Mouse (Mus musculus) thymus, postnatal 4 days (tissue): Measurements from ENCODE around the gene Arpc1b.
"Not testable (repeated sequence)": the region's sequence is repeated elsewhere in the genome, so short reads cannot be mapped to it uniquely, and the experiment has no call there.

Source experiments
- DNase-seq: peaks from one replicate; pipeline ENCODE4 v3.0.0; 2021

Arpc1b gene

GRCm38 (mm10) chr5:145114606-145115473 is 825 bp downstream of the Arpc1b start:
- DNase-seq = peak; percentile 78

- DNase-seq = no peak
These were observed 1.7 kb downstream of the Arpc1b start for GRCm38 (mm10) chr5:145115736-145116135.

- peak; percentile 58 for DNase-seq
These were observed 2.3 kb downstream of the Arpc1b start for GRCm38 (mm10) chr5:145116316-145116715.

GRCm38 (mm10) chr5:145116916-145117315 is 2.9 kb downstream of the Arpc1b start:
- DNase-seq = peak; percentile 86

- DNase-seq = no peak
These were observed 4.0 kb downstream of the Arpc1b start for GRCm38 (mm10) chr5:145118005-145118404.

GRCm38 (mm10) chr5:145118461-145118860 is 4.4 kb downstream of the Arpc1b start:
- DNase-seq = no peak

- peak; percentile 60 for DNase-seq
These were observed 5.4 kb downstream of the Arpc1b start for GRCm38 (mm10) chr5:145119385-145119784.

- DNase-seq = no peak
These were observed 6.9 kb downstream of the Arpc1b start for GRCm38 (mm10) chr5:145120921-145121320.

GRCm38 (mm10) chr5:145123396-145123795 is 9.4 kb downstream of the Arpc1b start:
- DNase-seq = no peak

- no peak for DNase-seq
These were observed 12.6 kb downstream of the Arpc1b start for GRCm38 (mm10) chr5:145126580-145126979.

GRCm38 (mm10) chr5:145129124-145129523 is 15.1 kb downstream of the Arpc1b start:
- no peak for DNase-seq

GRCm38 (mm10) chr5:145129773-145130172 is 15.8 kb downstream of the Arpc1b start:
- DNase-seq = not testable (repeated sequence)

GRCm38 (mm10) chr5:145130191-145130590 is 16.2 kb downstream of the Arpc1b start:
- DNase-seq = no peak

GRCm38 (mm10) chr5:145130995-145131394 is 17.0 kb downstream of the Arpc1b start:
- no peak for DNase-seq

GRCm38 (mm10) chr5:145133275-145133674 is 19.3 kb downstream of the Arpc1b start:
- not testable (repeated sequence) for DNase-seq

- DNase-seq = no peak
These were observed 24.8 kb downstream of the Arpc1b start for GRCm38 (mm10) chr5:145138836-145139235.

GRCm38 (mm10) chr5:145139571-145140519 is 25.8 kb downstream of the Arpc1b start, which contains the start of the genes Pdap1 and Bud31:
Gene Pdap1 (minus strand): TSS chr5:145140238.
Gene Bud31 (plus strand): TSS chr5:145140362.
- peak; percentile 95 for DNase-seq

GRCm38 (mm10) chr5:145140611-145141010 is 26.6 kb downstream of the Arpc1b start:
- DNase-seq = peak; percentile 39

- DNase-seq = no peak
These were observed 33.7 kb downstream of the Arpc1b start for GRCm38 (mm10) chr5:145147748-145148147.

GRCm38 (mm10) chr5:145149294-145149693 is 35.3 kb downstream of the Arpc1b start:
- DNase-seq = no peak

- no peak for DNase-seq
These were observed 38.7 kb downstream of the Arpc1b start for GRCm38 (mm10) chr5:145152690-145153089.

- no peak for DNase-seq
These were observed 47.3 kb downstream of the Arpc1b start for GRCm38 (mm10) chr5:145161361-145161760.

GRCm38 (mm10) chr5:145164710-145165109 is 50.7 kb downstream of the Arpc1b start:
- DNase-seq = no peak
